Mouse (Mus musculus) forebrain, embryonic 11.5 days (tissue): ENCODE data around the gene Igf2bp3. TPM values are rescaled to one million over a fixed set of nuclear protein-coding genes. Genes with fewer than 3 reads are reported as not detected.

Source experiments
- polyA plus RNA-seq: library from polyadenylated mRNA; unstranded; fragments of >200 nt; fragmentation: Nextera tagmentation; extraction: Ambion mirVana; gene quantifications from 2 replicates; pipeline ENCODE4 v1.2.1, GENCODE M21; 2014

Igf2bp3 gene
- polyA plus RNA-seq, 1 experiment from 2014 or later: 132 TPM

Other genes starting within 250 kb of the Igf2bp3 start
- not detected in 2 replicates for gene Doxl2, start 240.0 kb downstream of the Igf2bp3 start, polyA plus RNA-seq
- gene Svs1, start 228.1 kb downstream of the Igf2bp3 start, polyA plus RNA-seq: not detected in 2 replicates
- 0.51 and 1.1 TPM in 2 replicates for gene Gpnmb, start 178.4 kb downstream of the Igf2bp3 start, polyA plus RNA-seq
- 60.7 and 63.9 TPM in 2 replicates for gene Malsu1, start 141.2 kb downstream of the Igf2bp3 start, polyA plus RNA-seq
- 64.4 and 68.5 TPM in 2 replicates for gene Tra2a, start 49.1 kb upstream of the Igf2bp3 start, polyA plus RNA-seq
- 5.0 and 5.5 TPM in 2 replicates for gene Ccdc126, start 104.3 kb upstream of the Igf2bp3 start, polyA plus RNA-seq
- gene Fam221a, start 152.8 kb upstream of the Igf2bp3 start, polyA plus RNA-seq: 5.5 and 6.2 TPM in 2 replicates
- 0.11 and 0.24 TPM in 2 replicates for gene Stk31, start 180.6 kb upstream of the Igf2bp3 start, polyA plus RNA-seq